Mouse (Mus musculus) v-Abl transformed pro-B cells (cell line): ENCODE results near the gene Ctnnd2.

Source experiments
- in situ Hi-C, 2 experiments: fragments of 400-800 bp; cut with MboI; formaldehyde crosslinking; loops; one replicate each; pipeline ENCODE4 v1.15.1; 2025; ENCODE audit not compliant: unreplicated experiment in 2 of 2

Ctnnd2 gene

DNA sequence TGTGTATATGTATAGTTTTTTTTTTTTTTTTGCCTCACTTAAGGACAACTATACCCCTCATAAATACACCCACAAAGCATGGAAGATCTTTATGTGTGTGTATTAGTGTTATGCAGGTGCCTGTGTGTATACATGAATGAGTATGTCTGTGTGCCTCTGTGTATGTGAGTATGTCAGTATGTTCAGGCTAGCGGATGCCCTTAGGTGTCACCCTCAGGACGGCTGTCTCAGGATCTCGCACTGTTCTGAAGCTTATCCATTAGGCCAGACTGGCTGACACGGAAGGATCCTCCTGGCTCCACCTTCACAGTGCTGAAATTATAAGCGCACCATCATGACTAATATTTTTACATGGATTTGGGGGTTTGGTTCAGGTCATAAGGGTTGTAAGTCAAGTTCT is 202.5 kb downstream of the Ctnnd2 start:
- in situ Hi-C loops: no loop called here

GRCm38 (mm10) chr15:30383075-30383842 is 210.9 kb downstream of the Ctnnd2 start:
- in situ Hi-C loops: no loop called here

GRCm38 (mm10) chr15:30384386-30384785 is 212.0 kb downstream of the Ctnnd2 start:
- in situ Hi-C loops: no loop called here

DNA sequence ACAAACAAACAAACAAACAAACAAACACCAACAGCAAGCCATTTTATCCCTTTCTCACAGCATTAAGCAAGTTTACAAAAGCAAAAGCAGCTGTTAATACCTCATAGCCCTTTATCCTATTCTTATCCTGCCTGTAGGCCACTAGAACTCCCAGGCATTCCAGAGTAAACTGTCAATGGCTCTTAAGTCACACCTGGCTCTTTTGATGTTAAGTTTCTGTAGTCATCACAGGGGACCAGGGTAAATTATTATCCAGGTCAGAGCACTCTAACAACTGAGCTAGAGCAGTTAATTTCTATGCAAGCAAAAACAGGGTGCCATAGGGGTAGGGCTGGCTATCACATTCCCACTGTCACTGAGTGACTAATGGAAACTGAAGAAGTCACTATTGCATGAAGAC is 214.1 kb downstream of the Ctnnd2 start:
- in situ Hi-C loops: no loop called here

- in situ Hi-C loops: no loop called here
These were observed 214.9 kb downstream of the Ctnnd2 start for GRCm38 (mm10) chr15:30387244-30387643.

GRCm38 (mm10) chr15:30401111-30401510 is 228.7 kb downstream of the Ctnnd2 start:
- in situ Hi-C loops: no loop called here

DNA sequence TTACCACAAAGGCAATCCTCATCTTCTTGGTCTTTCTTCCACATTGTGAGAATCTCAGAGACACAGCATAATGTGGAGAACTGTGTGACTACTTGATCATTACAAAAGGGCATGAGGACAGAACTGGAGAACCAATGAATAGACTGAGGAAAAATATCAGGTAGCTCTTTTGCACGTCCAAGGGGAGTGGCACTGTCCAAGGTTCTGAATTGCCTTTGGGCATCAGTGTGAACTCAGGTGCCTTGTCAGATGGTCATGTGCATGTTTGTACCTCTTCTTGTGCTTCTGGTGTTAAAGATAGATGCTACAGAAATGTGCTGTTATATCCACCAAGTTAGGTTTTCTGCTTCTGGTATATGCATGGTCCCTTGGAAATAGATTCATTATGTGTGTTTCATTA is 233.9 kb downstream of the Ctnnd2 start:
- in situ Hi-C loops: no loop called here

DNA sequence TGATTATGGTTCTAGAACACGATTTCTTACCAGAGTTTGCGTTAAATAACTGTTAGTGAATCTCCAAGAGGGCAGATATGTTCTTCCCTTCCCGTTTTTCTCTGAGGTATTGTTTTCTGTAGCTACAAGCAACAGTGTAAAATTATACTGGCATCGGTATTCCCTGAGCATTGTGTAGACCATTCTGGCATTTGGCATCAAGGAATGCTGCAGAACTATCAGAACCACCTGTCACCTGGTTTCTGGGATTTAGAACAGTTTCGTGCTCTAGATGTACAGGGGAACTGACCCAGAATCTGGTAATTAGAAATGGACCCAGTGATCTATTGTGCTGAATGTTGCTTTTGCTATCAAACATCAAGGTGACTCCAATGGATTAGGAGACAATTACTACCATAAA is 250.8 kb downstream of the Ctnnd2 start:
- in situ Hi-C loops: loop anchor here (5.0 to 10.0 kb wide), 3 partner anchors 319 to 1022 kb away; no protein-coding TSS in a partner anchor

DNA sequence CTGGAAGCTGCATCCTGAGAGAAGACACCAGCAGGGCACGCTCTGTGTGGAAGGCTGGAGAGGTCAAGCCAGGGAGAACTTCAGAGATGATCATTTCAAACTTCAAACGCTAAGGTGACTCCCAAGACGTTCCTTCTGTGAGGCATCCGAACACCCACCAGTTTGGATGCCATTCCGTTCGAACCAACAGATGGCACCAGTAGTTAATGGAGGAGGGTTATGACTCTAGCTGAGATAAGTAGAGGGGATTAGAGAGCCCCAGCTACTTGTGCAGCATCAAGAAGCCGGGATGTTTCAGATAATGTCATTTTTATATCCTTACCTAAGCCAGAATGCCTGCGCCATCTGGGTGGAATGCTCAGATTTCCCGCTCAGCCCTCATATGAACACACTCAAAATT is 251.9 kb downstream of the Ctnnd2 start:
- in situ Hi-C loops: loop anchor here (5.0 to 10.0 kb wide), 3 partner anchors 318 to 1021 kb away; no protein-coding TSS in a partner anchor

DNA sequence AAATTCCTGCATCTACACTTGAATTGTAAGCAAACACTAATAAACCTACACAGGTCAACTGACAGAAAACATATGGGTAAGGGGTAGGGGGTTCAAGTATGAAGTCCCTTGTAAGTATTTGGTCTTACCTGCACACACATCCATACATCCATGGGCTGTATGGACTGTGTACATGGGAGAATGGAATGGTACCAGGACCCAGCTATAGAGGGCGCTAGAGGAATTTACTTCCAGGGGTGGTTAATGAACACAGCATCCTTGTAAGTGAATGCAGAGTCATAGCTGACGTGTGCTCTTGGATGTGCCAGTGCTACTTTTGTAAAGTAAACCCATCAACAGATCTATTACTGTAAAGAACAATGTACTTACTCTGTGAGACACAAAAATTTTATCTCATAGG is 254.9 kb downstream of the Ctnnd2 start:
- in situ Hi-C loops: loop anchor here (5.0 to 25.0 kb wide), 4 partner anchors 315 to 1017 kb away; no protein-coding TSS in a partner anchor

DNA sequence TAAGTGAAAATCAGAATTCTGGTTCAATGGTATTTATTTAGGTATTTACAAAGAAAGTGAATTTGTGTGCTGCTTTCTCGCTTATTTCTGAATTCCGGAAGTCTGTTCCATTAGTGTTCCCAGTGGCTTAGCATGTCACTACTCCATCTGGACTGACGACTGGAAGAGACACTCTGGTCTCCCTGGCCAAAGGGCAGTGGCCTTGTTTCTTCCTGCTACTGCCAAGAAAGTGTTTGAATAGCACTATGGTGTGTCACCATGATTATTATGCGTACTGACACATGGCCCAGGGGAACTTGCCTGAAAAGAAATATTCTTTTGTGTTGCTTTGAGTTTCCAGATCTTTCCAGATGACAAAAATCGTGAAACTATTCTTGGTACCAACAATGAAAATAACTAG is 266.7 kb downstream of the Ctnnd2 start:
- in situ Hi-C loops: loop anchor here in 1 of 2 experiments (10.0 to 25.0 kb wide), 2 partner anchors 826 to 998 kb away; no protein-coding TSS in a partner anchor

DNA sequence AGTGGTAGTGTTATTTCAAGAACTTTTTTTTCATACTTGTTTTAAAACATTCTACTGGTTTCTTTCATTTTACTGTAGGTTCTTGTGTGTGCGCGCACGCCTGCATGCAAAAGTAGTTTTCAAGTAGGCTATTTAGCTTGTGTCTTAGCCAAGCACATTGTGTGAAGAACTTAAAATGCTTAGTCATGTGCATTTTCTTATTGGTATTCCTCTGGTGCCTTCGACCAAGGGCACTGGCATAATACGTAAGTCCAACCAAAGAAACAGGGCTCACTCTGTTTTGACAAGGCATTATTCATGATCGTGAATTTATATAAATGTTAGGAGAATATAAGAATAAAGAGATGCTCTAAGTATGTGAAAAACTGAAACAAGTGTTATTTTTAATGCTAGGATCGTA is 278.4 kb downstream of the Ctnnd2 start:
- in situ Hi-C loops: no loop called here

DNA sequence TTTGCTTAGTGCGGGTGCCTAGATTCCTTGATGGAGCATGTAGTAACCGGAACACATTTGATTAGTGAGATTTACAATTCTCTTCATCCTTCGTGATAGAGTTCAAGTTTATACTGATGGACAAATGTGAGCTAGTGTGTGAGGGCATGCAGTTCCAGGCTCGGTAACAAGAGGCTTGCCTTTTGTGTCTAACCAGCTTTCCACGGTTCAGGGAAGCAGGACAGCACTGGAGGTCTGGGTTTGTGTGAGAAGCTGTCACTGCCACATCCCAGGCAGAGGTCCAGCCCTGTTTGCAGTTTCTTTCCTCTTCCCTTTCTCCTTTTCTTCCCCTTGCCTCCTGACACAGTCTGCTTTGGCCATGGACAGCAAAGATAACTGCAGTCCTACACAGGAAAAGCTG is 279.5 kb downstream of the Ctnnd2 start:
- in situ Hi-C loops: no loop called here

GRCm38 (mm10) chr15:30457541-30458250 is 285.3 kb downstream of the Ctnnd2 start:
- in situ Hi-C loops: no loop called here

DNA sequence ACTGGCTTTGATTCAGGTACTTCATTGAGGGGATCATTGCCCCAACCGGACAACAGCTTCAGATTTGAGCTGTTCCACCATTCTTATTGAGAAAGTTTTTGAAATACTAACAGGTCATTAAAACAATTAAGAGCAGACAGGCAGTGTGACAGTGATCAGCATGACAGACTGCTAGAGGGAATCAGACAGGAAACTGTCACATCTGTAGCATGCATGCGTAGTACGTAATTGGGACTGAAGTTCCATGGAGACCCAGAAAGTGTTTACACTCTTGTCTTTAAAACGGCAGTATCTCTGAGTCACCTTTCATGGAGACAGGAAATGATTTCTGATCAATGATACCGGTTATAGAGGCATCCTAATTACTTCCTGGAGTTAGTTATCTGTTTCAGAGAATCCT is 286.3 kb downstream of the Ctnnd2 start:
- in situ Hi-C loops: no loop called here

DNA sequence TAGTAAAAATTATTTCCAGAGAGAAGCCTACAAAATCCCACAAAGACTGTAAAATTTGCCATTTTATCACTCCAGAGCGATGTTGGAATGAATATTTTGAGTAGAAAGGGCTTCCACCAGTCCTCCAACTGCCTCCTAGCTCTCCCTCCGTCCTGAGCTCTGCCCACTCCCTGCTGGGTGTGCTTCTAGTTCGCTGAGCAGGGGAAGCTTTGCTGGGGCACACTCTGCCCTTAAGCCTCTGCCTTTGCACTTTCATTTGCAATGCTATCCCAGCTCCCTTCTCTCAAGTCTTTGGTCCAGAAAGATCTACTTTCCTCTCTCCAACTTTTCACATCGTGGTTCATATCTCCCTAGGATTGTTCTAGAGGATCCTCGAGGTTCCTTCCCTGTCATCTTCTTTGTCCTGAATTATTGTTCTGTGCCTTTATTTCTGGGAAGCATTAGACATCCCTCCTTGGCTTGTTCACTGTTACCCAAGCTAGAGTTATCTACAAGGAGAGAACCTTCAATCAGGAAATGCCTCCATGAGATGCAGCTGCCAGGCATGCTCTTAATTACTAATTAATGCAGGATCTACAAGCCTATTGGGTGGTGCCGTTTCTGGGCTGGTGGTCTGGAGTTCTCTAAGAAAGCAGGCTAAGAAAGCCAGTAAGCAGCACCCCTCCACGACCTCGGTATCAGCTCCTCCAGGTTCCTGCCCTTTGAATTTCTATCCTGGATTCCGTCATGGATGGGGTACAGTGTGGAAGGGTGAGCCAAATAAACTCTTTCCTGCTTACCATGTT is 288.1 kb downstream of the Ctnnd2 start:
- in situ Hi-C loops: no loop called here

- in situ Hi-C loops: no loop called here
These were observed 290.5 kb downstream of the Ctnnd2 start for GRCm38 (mm10) chr15:30462804-30463423.

DNA sequence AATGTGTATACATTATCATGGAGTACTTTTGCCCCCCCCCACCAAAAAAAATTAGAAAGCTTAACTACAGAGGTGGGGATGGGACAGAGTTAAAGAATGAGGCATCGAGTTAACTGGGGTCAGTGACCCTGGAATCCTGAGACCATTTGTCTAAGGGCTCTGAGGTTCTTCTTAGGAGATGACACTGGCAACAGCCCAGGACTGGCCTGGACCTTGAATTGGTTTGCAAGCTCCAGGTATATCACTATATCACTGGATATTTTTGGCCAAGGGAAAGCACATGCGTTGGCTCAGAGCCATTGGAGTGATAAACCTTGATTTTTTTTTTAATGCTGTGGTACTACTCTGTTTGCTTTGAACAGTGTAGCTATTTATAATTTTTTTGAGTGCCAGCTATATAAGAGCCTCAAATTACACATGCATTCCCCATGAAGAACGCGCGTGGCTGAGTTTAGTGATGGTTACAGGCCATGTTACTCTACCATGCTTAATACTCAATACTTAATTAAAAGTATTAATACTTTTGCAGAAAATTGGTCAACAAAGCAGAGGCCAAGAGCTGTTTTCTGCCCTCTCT is 291.2 kb downstream of the Ctnnd2 start:
- in situ Hi-C loops: no loop called here

- in situ Hi-C loops: no loop called here
These were observed 294.7 kb downstream of the Ctnnd2 start for GRCm38 (mm10) chr15:30466950-30467543.

DNA sequence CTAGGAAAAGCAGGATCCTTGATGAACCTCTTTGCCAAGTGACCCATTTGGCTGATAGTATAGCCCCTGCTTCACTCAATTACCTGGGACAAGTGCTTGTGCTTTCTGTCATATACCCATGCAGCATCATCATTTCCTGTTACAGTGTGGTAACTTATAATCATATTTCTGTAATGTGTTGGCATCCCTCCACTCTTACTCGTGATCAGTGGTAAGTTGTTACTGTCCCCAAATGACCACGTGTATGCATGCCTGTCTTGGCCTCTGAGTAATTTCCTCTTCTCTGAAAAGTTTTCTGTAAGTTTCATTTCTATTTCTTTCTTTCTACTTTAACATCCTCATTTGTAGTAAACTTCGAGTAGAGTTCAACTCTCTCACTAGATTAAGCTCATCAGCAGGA is 296.4 kb downstream of the Ctnnd2 start:
- in situ Hi-C loops: no loop called here
